Mouse (Mus musculus) liver, adult 2 months (tissue): Measurements from ENCODE around the gene Crygs.

ENCODE experiments used
- CTCF ChIP-seq: fragments of 200-500 bp; IDR thresholded peaks from 2 replicates; pipeline ENCODE4 v1.5.1; 2011; ENCODE audit warnings: low read depth, low read length, control low read depth
- POLR2A ChIP-seq: fragments of 200-500 bp; IDR thresholded peaks from 2 replicates; pipeline ENCODE4 v1.6.1; 2011; ENCODE audit warnings: low read length, control low read depth; ENCODE audit not compliant: insufficient read depth; ENCODE audit errors: extremely low read depth

GRCm38 (mm10) chr16:22847686-22848085, 36.3 kb upstream of the Crygs start:
- no peak for TF ChIP-seq CTCF
- no peak for TF ChIP-seq POLR2A
